In genomic region chr1:45315767-45316528, GRCm38 (mm10) we compare ENCODE assay signal across 11 mouse cellular contexts. TPM values are rescaled to one million over a fixed set of nuclear protein-coding genes. Genes with fewer than 3 reads are reported as not detected.
A peak's percentile ranks its signal among the peaks of the same experiment; 100 is the strongest.
DNase-seq lines count a peak whose midpoint lies in the region; ATAC-seq lines count a peak whose summit lies in the region.
"Had no signal": no experiment of that assay in that cellular context is flagged by ENCODE, and none has a peak within 500 bp of the region (broad histone marks: within the 10 kb centered on the region; RNA-seq: fewer than 3 reads in every experiment).

No protein-coding gene starts in this region.

- 15% methylated on average over 7 of the region's 7 CpGs for WGBS in heart, embryonic 12.5 days
- WGBS in embryonic facial prominence, embryonic 10.5 days = 21% methylated on average over 7 of the region's 7 CpGs
- 12% methylated on average over 7 of the region's 7 CpGs for WGBS in limb, embryonic 12.5 days

- peak overlapping the region; percentile 25 for H3K4me2 ChIP-seq in heart, embryonic 12.5 days
- peak overlapping the region; percentile 44 for H3K4me2 ChIP-seq in limb, embryonic 12.5 days

- H3K4me3 ChIP-seq in heart, embryonic 12.5 days = no peak overlapping the region
- H3K4me3 ChIP-seq in embryonic facial prominence, embryonic 10.5 days = peak overlapping the region; percentile 28; the same call in 1 of the 2 replicates
- H3K4me3 ChIP-seq in limb, embryonic 12.5 days (replicated peaks) = peak overlapping the region; percentile 14
- H3K4me3 ChIP-seq: hindbrain, embryonic 10.5 days had no signal

- no peaks in the 10 kb centered on the region for H3K27me3 ChIP-seq in heart, embryonic 12.5 days (replicated peaks)
- no peaks in the 10 kb centered on the region for H3K27me3 ChIP-seq in embryonic facial prominence, embryonic 10.5 days (replicated peaks; ENCODE audit: low read depth, poor library complexity, severe bottlenecking)
- H3K27me3 ChIP-seq in limb, embryonic 12.5 days = no peaks in the 10 kb centered on the region

- peaks cover 3% of the 10 kb centered on the region; the same call in 1 of the 2 replicates for H3K36me3 ChIP-seq in heart, embryonic 12.5 days
- no peaks in the 10 kb centered on the region for H3K36me3 ChIP-seq in embryonic facial prominence, embryonic 10.5 days (replicated peaks)
- no peaks in the 10 kb centered on the region for H3K36me3 ChIP-seq in limb, embryonic 12.5 days
- H3K36me3 ChIP-seq: hindbrain, embryonic 10.5 days had no signal

- intact Hi-C loops in heart, postnatal 25 days (cut with DNase I) = loop anchor here (10.0 kb wide), 3 partner anchors 381 to 761 kb away; partner anchors contain the start of gene Gulp1

- no peak for DNase-seq in heart, postnatal 25 days (ENCODE audit: low spot score)
- DNase-seq in Muller cell, postnatal 12 days (ENCODE audit: inconsistent ontology term) = peak; percentile 79
- DNase-seq in embryonic facial prominence, embryonic 10.5 days (ENCODE audit: low spot score) = peak; percentile 26
- DNase-seq in right cerebral cortex, postnatal 4 days = no peak
- no peak for DNase-seq in frontal cortex, postnatal 14 days (ENCODE audit: low spot score in 2 of 2)
- DNase-seq: cerebellum, adult 11 months had no signal

- peak overlapping the region; percentile 82 for H3K27ac ChIP-seq in heart, embryonic 12.5 days (ENCODE audit: poor library complexity, severe bottlenecking)
- peak overlapping the region; percentile 70 for H3K27ac ChIP-seq in embryonic facial prominence, embryonic 10.5 days (replicated peaks)
- H3K27ac ChIP-seq in limb, embryonic 12.5 days = peak overlapping the region; percentile 66
- H3K27ac ChIP-seq: hindbrain, embryonic 10.5 days; liver, embryonic 14.5 days had no signal

- no peak for ATAC-seq in heart, embryonic 12.5 days (ENCODE audit: insufficient number of reproducible peaks, low FRiP score)
- no peak for ATAC-seq in limb, embryonic 12.5 days (ENCODE audit: insufficient number of reproducible peaks, insufficient read depth, low FRiP score, low TSS enrichment, low read depth)
- ATAC-seq in frontal cortex, adult (ENCODE audit: low TSS enrichment) = no peak

- H3K9ac ChIP-seq in heart, embryonic 12.5 days = peak overlapping the region; percentile 53; the same call in 1 of the 2 replicates
- 0 out of 2 replicates have a peak overlapping the region, but pooled peaks have one; percentile 23 for H3K9ac ChIP-seq in limb, embryonic 12.5 days (replicated peaks)
- H3K9ac ChIP-seq: liver, embryonic 14.5 days had no signal

- 0 out of 2 replicates have a peak, but pooled peaks cover 5% of the 10 kb centered on the region for H3K4me1 ChIP-seq in heart, embryonic 12.5 days (replicated peaks)
- peaks cover 30% of the 10 kb centered on the region for H3K4me1 ChIP-seq in embryonic facial prominence, embryonic 10.5 days
- peaks cover 16% of the 10 kb centered on the region for H3K4me1 ChIP-seq in limb, embryonic 12.5 days (replicated peaks)
- H3K4me1 ChIP-seq: hindbrain, embryonic 10.5 days had no signal

- H3K9me3 ChIP-seq in heart, embryonic 12.5 days (replicated peaks) = no peaks in the 10 kb centered on the region
- H3K9me3 ChIP-seq in embryonic facial prominence, embryonic 10.5 days = no peaks in the 10 kb centered on the region
- no peaks in the 10 kb centered on the region for H3K9me3 ChIP-seq in limb, embryonic 12.5 days
- H3K9me3 ChIP-seq: hindbrain, embryonic 10.5 days had no signal

RNA-seq across cellular contexts. Expression of gene Col3a1, which starts 4.6 kb away (rescaled TPM):
- 682 and 688 TPM in 2 replicates for polyA plus RNA-seq in heart, embryonic 12.5 days (2016; fragmentation: Nextera tagmentation; extraction: Ambion mirVana)
- total RNA-seq in heart, postnatal 25 days (2021) = 100 to 1,000 TPM; 422 to 465 TPM
- 363 and 422 TPM in 2 replicates for polyA plus RNA-seq in embryonic facial prominence, embryonic 10.5 days (2016; fragmentation: Nextera tagmentation; extraction: Ambion mirVana)
- 864 and 890 TPM in 2 replicates for polyA plus RNA-seq in limb, embryonic 12.5 days (2016; fragmentation: Nextera tagmentation; extraction: Ambion mirVana)

Comparison
In these comparisons a context has a peak if more than half of its experiments do, and no peak if none do; other contexts are left out.
1. DNase-seq: peak in Muller cell, postnatal 12 days (single experiment) and embryonic facial prominence, embryonic 10.5 days (single experiment); none in heart, postnatal 25 days (single experiment), right cerebral cortex, postnatal 4 days (single experiment) and frontal cortex, postnatal 14 days (0 of 2).
2. Peak in every context shown above with its lines, with median percentiles within 50 percentile points of each other: H3K27ac ChIP-seq.